ENCODE assay signal across 10 mouse cellular contexts in the genomic region with DNA sequence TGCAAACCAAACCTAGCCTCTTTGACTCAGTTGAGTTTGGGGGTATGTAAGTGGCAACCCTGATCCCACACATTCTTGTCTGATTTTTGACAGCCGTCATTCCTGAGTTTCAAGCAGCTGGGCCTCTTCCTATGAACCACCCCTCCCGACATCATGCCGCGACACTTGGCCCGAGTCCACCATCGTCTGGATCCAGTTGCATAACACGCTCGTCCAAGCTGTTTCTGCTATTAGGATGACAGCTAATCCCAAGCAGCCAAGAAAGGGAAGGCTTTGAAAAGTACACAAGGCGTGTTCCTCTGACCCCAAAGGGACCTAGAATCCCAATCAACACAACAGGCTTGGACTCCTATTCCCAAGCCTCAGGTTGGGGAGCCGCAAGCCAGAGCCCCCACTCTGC. TPM values are rescaled to one million over a fixed set of nuclear protein-coding genes. Genes with fewer than 3 reads are reported as not detected.
A peak's percentile ranks its signal among the peaks of the same experiment; 100 is the strongest.
DNase-seq lines count a peak whose midpoint lies in the region; ATAC-seq and TF ChIP-seq lines count a peak whose summit lies in the region.
"Had no signal": no experiment of that assay in that cellular context is flagged by ENCODE, and none has a peak within 500 bp of the region (broad histone marks: within the 10 kb centered on the region; RNA-seq: fewer than 3 reads in every experiment).

No protein-coding gene starts in this region.

- H3K27me3 ChIP-seq in liver, postnatal 0 days (ENCODE audit: insufficient read depth, low read length) = no peaks in the 10 kb centered on the region
- no peaks in the 10 kb centered on the region for H3K27me3 ChIP-seq in liver, embryonic 11.5 days (replicated peaks; ENCODE audit: control insufficient read depth, insufficient read depth, low read length)
- H3K27me3 ChIP-seq in hindbrain, embryonic 11.5 days (ENCODE audit: control insufficient read depth, insufficient read depth, low read length) = no peaks in the 10 kb centered on the region
- H3K27me3 ChIP-seq in hindbrain, embryonic 13.5 days = no peaks in the 10 kb centered on the region
- H3K27me3 ChIP-seq: embryonic facial prominence, embryonic 13.5 days had no signal

- intact Hi-C loops in gastrocnemius, adult 2 months (cut with DNase I) = loop anchor here (2.0 kb wide), 1 partner anchor 14 kb away; the partner anchor contains the start of gene Smtnl2
- intact Hi-C loops in heart, postnatal 10 days (cut with DNase I) = loop anchor here (2.0 kb wide), 1 partner anchor 14 kb away; the partner anchor contains the start of gene Smtnl2

- no peak for TF ChIP-seq CTCF in liver, postnatal 0 days (IDR thresholded peaks at IDR 0.05; ENCODE audit: low read depth)
- no peak for TF ChIP-seq CTCF in gastrocnemius, adult 2 months (IDR thresholded peaks at IDR 0.05)

- no peak for ATAC-seq in liver, postnatal 0 days
- ATAC-seq in liver, embryonic 11.5 days (replicated peaks; ENCODE audit: low FRiP score) = no peak
- no peak for ATAC-seq in hindbrain, embryonic 11.5 days (ENCODE audit: low FRiP score)
- ATAC-seq in hindbrain, embryonic 13.5 days (ENCODE audit: low FRiP score) = no peak

- no peaks in the 10 kb centered on the region for H3K9me3 ChIP-seq in liver, postnatal 0 days (ENCODE audit: low read length)
- H3K9me3 ChIP-seq in liver, embryonic 11.5 days (ENCODE audit: control insufficient read depth, low read length) = no peaks in the 10 kb centered on the region
- H3K9me3 ChIP-seq in hindbrain, embryonic 11.5 days (ENCODE audit: control insufficient read depth, low read length) = no peaks in the 10 kb centered on the region
- H3K9me3 ChIP-seq in hindbrain, embryonic 13.5 days = no peaks in the 10 kb centered on the region
- H3K9me3 ChIP-seq: embryonic facial prominence, embryonic 13.5 days had no signal

- H3K4me2 ChIP-seq in liver, postnatal 0 days (ENCODE audit: low read depth, low read length) = no peak overlapping the region
- no peak overlapping the region for H3K4me2 ChIP-seq in liver, embryonic 11.5 days
- H3K4me2 ChIP-seq in hindbrain, embryonic 11.5 days (replicated peaks; ENCODE audit: low read depth, low read length) = no peak overlapping the region
- no peak overlapping the region for H3K4me2 ChIP-seq in hindbrain, embryonic 13.5 days
- H3K4me2 ChIP-seq: embryonic facial prominence, embryonic 13.5 days had no signal

- WGBS in liver, postnatal 0 days (ENCODE audit: insufficient replicate concordance) = 68% methylated on average over 10 of the region's 10 CpGs
- 87% methylated on average over 10 of the region's 10 CpGs for WGBS in liver, embryonic 11.5 days
- 93% methylated on average over 10 of the region's 10 CpGs for WGBS in hindbrain, embryonic 11.5 days
- WGBS in hindbrain, embryonic 13.5 days = 81% methylated on average over 10 of the region's 10 CpGs

- H3K9ac ChIP-seq in liver, postnatal 0 days (replicated peaks) = no peak overlapping the region
- H3K9ac ChIP-seq in liver, embryonic 11.5 days (ENCODE audit: low read depth, low read length) = no peak overlapping the region
- no peak overlapping the region for H3K9ac ChIP-seq in hindbrain, embryonic 11.5 days (ENCODE audit: low read depth, low read length)
- no peak overlapping the region for H3K9ac ChIP-seq in hindbrain, embryonic 13.5 days
- H3K9ac ChIP-seq: embryonic facial prominence, embryonic 13.5 days had no signal

- TF ChIP-seq EP300 in liver, postnatal 0 days (IDR thresholded peaks at IDR 0.05; ENCODE audit: low read depth) = no peak

- H3K36me3 ChIP-seq in liver, postnatal 0 days (replicated peaks; ENCODE audit: insufficient read depth, low read length) = no peaks in the 10 kb centered on the region
- peaks cover 7% of the 10 kb centered on the region; the same call in 1 of the 2 replicates for H3K36me3 ChIP-seq in liver, embryonic 11.5 days (ENCODE audit: control insufficient read depth, insufficient read depth, low read length)
- H3K36me3 ChIP-seq in hindbrain, embryonic 11.5 days (ENCODE audit: control insufficient read depth, insufficient read depth, low read length) = no peaks in the 10 kb centered on the region
- no peaks in the 10 kb centered on the region for H3K36me3 ChIP-seq in hindbrain, embryonic 13.5 days
- H3K36me3 ChIP-seq: embryonic facial prominence, embryonic 13.5 days had no signal

- peak; percentile 45 for DNase-seq in liver, postnatal 0 days
- no peak for DNase-seq in liver, embryonic 11.5 days (ENCODE audit: low spot score)
- peak; percentile 92 for DNase-seq in gastrocnemius, adult 2 months
- DNase-seq in heart, postnatal 10 days = peak; percentile 93 to 95
- DNase-seq in lung, postnatal 10 days = peak; percentile 96
- no peak for DNase-seq in hindbrain, embryonic 11.5 days (ENCODE audit: low spot score)
- no peak for DNase-seq in left cerebral cortex, adult 18-20 months (ENCODE audit: low spot score in 2 of 2)

- no peaks in the 10 kb centered on the region for H3K4me1 ChIP-seq in liver, postnatal 0 days (ENCODE audit: insufficient read depth)
- no peaks in the 10 kb centered on the region for H3K4me1 ChIP-seq in liver, embryonic 11.5 days (replicated peaks; ENCODE audit: control insufficient read depth, insufficient read depth, low read length)
- no peaks in the 10 kb centered on the region for H3K4me1 ChIP-seq in hindbrain, embryonic 11.5 days (replicated peaks; ENCODE audit: control insufficient read depth, insufficient read depth, low read length)
- H3K4me1 ChIP-seq in hindbrain, embryonic 13.5 days (replicated peaks) = peaks cover 5% of the 10 kb centered on the region; the same call in 1 of the 2 replicates

- no peak overlapping the region for H3K4me3 ChIP-seq in liver, postnatal 0 days (ENCODE audit: low read depth, low read length)
- H3K4me3 ChIP-seq in liver, embryonic 11.5 days (ENCODE audit: low read depth, low read length) = no peak overlapping the region
- peak overlapping the region; percentile 53 for H3K4me3 ChIP-seq in gastrocnemius, adult 2 months
- no peak overlapping the region for H3K4me3 ChIP-seq in hindbrain, embryonic 11.5 days (ENCODE audit: low read depth, low read length)
- H3K4me3 ChIP-seq in hindbrain, embryonic 13.5 days = no peak overlapping the region
- H3K4me3 ChIP-seq: embryonic facial prominence, embryonic 13.5 days had no signal

- H3K27ac ChIP-seq in liver, postnatal 0 days (ENCODE audit: low read depth) = no peak overlapping the region
- H3K27ac ChIP-seq in liver, embryonic 11.5 days (ENCODE audit: low read depth, low read length) = no peak overlapping the region
- H3K27ac ChIP-seq in gastrocnemius, adult 2 months = peak overlapping the region; percentile 92
- no peak overlapping the region for H3K27ac ChIP-seq in hindbrain, embryonic 11.5 days (ENCODE audit: low read depth, low read length)
- H3K27ac ChIP-seq in hindbrain, embryonic 13.5 days = no peak overlapping the region
- H3K27ac ChIP-seq: embryonic facial prominence, embryonic 13.5 days had no signal

RNA-seq across cellular contexts. Expression of gene Smtnl2, which starts 14.4 kb away (rescaled TPM):
- polyA plus RNA-seq in liver, postnatal 0 days (2015; fragmentation: Nextera tagmentation; extraction: Ambion mirVana) = 3.5 and 4.0 TPM in 2 replicates
- polyA plus RNA-seq in liver, embryonic 11.5 days (2014; fragmentation: Nextera tagmentation; extraction: Ambion mirVana) = 22.9 and 24.8 TPM in 2 replicates
- total RNA-seq in gastrocnemius, adult 2 months (2021) = 100 to 1,000 TPM; 238 to 342 TPM
- total RNA-seq in heart, postnatal 10 days (2021) = 10 to 100 TPM; 39.0 to 40.9 TPM
- 4.7 and 8.7 TPM in 2 replicates for polyA plus RNA-seq in hindbrain, embryonic 11.5 days (2014; fragmentation: Nextera tagmentation; extraction: Ambion mirVana)
- 1 to 10 TPM in 1 of 2 experiments, under 1 TPM in 1; 0.61 to 1.3 TPM for total RNA-seq in left cerebral cortex, adult 18-20 months (2021)
- 6.2 and 6.4 TPM in 2 replicates for polyA plus RNA-seq in hindbrain, embryonic 13.5 days (2015; fragmentation: Nextera tagmentation; extraction: Ambion mirVana)

RNA-seq across cellular contexts. Expression of gene Tekt1, which starts 34.8 kb away (rescaled TPM):
- 0.07 TPM in 1 of 2 replicates, not detected in the other for polyA plus RNA-seq in liver, postnatal 0 days (2015; fragmentation: Nextera tagmentation; extraction: Ambion mirVana)
- 1.1 and 1.3 TPM in 2 replicates for polyA plus RNA-seq in liver, embryonic 11.5 days (2014; fragmentation: Nextera tagmentation; extraction: Ambion mirVana)
- 1 to 10 TPM in 1 of 2 experiments, under 1 TPM in 1; 0.33 to 2.6 TPM for total RNA-seq in gastrocnemius, adult 2 months (2021)
- under 1 TPM in 1 of 2 experiments, not detected in 1; 0.19 TPM for total RNA-seq in heart, postnatal 10 days (2021)
- polyA plus RNA-seq in hindbrain, embryonic 11.5 days (2014; fragmentation: Nextera tagmentation; extraction: Ambion mirVana) = 8.7 and 8.9 TPM in 2 replicates
- total RNA-seq in left cerebral cortex, adult 18-20 months (2021) = 1 to 10 TPM; 2.4 to 3.1 TPM
- 7.5 and 9.3 TPM in 2 replicates for polyA plus RNA-seq in hindbrain, embryonic 13.5 days (2015; fragmentation: Nextera tagmentation; extraction: Ambion mirVana)
- polyA plus RNA-seq: liver, embryonic 16.5 days had no signal

RNA-seq across cellular contexts. Expression of gene Ggt6, which starts 38.3 kb away (rescaled TPM):
- 0.79 and 1.2 TPM in 2 replicates for polyA plus RNA-seq in liver, postnatal 0 days (2015; fragmentation: Nextera tagmentation; extraction: Ambion mirVana)
- not detected in 2 replicates for polyA plus RNA-seq in liver, embryonic 11.5 days (2014; fragmentation: Nextera tagmentation; extraction: Ambion mirVana)
- total RNA-seq in gastrocnemius, adult 2 months (2021) = 1 to 10 TPM in 1 of 2 experiments, under 1 TPM in 1; 0.67 to 5.5 TPM
- total RNA-seq in heart, postnatal 10 days (2021) = not detected
- polyA plus RNA-seq in hindbrain, embryonic 11.5 days (2014; fragmentation: Nextera tagmentation; extraction: Ambion mirVana) = not detected in 2 replicates
- total RNA-seq in left cerebral cortex, adult 18-20 months (2021) = under 1 TPM in 1 of 2 experiments, not detected in 1; 0.23 TPM
- polyA plus RNA-seq in hindbrain, embryonic 13.5 days (2015; fragmentation: Nextera tagmentation; extraction: Ambion mirVana) = not detected in 2 replicates

RNA-seq across cellular contexts. Expression of gene Mybbp1a, which starts 44.1 kb away (rescaled TPM):
- polyA plus RNA-seq in liver, postnatal 0 days (2015; fragmentation: Nextera tagmentation; extraction: Ambion mirVana) = 40.2 and 44.5 TPM in 2 replicates
- 263 and 272 TPM in 2 replicates for polyA plus RNA-seq in liver, embryonic 11.5 days (2014; fragmentation: Nextera tagmentation; extraction: Ambion mirVana)
- total RNA-seq in gastrocnemius, adult 2 months (2021) = 10 to 100 TPM; 60.2 to 60.9 TPM
- total RNA-seq in heart, postnatal 10 days (2021) = 10 to 100 TPM; 47.0 to 50.0 TPM
- 112 and 145 TPM in 2 replicates for polyA plus RNA-seq in hindbrain, embryonic 11.5 days (2014; fragmentation: Nextera tagmentation; extraction: Ambion mirVana)
- 10 to 100 TPM; 53.3 to 53.6 TPM for total RNA-seq in left cerebral cortex, adult 18-20 months (2021)
- polyA plus RNA-seq in hindbrain, embryonic 13.5 days (2015; fragmentation: Nextera tagmentation; extraction: Ambion mirVana) = 74.5 and 79.9 TPM in 2 replicates

Comparison
In these comparisons a context has a peak if more than half of its experiments do, and no peak if none do; other contexts are left out.
1. DNase-seq: peak in liver, postnatal 0 days (single experiment), gastrocnemius, adult 2 months (single experiment), heart, postnatal 10 days (2 of 2) and lung, postnatal 10 days (single experiment); none in liver, embryonic 11.5 days (single experiment), hindbrain, embryonic 11.5 days (single experiment) and left cerebral cortex, adult 18-20 months (0 of 2).